In genomic region chr5:38085561-38086392, GRCm38 (mm10) we compare ENCODE assay signal across 8 mouse cellular contexts. TPM values are rescaled to one million over a fixed set of nuclear protein-coding genes. Genes with fewer than 3 reads are reported as not detected.
A peak's percentile ranks its signal among the peaks of the same experiment; 100 is the strongest.
DNase-seq lines count a peak whose midpoint lies in the region; ATAC-seq lines count a peak whose summit lies in the region.

No protein-coding gene starts in this region.

- H3K4me1 ChIP-seq in kidney, embryonic 15.5 days, result peaks cover 9% of the 10 kb centered on the region; the same call in 1 of the 2 replicates
- peaks cover 12% of the 10 kb centered on the region for H3K4me1 ChIP-seq in heart, embryonic 10.5 days

- H3K27ac ChIP-seq in kidney, embryonic 15.5 days, result no peak overlapping the region
- H3K27ac ChIP-seq in heart, embryonic 10.5 days, result 0 out of 2 replicates have a peak overlapping the region, but pooled peaks have one; percentile 16

- no peak overlapping the region for H3K4me3 ChIP-seq in kidney, embryonic 15.5 days (replicated peaks)
- H3K4me3 ChIP-seq in heart, embryonic 10.5 days, result no peak overlapping the region

- H3K36me3 ChIP-seq in kidney, embryonic 15.5 days, result no peaks in the 10 kb centered on the region
- H3K36me3 ChIP-seq in heart, embryonic 10.5 days, result no peaks in the 10 kb centered on the region

- 0 out of 2 replicates have a peak, but pooled peaks cover 4% of the 10 kb centered on the region for H3K27me3 ChIP-seq in kidney, embryonic 15.5 days
- H3K27me3 ChIP-seq in heart, embryonic 10.5 days (ENCODE audit: insufficient read depth, poor library complexity, severe bottlenecking), result no peaks in the 10 kb centered on the region

- DNase-seq in kidney, adult 11 months, result peak; percentile 36
- peak; percentile 60 for DNase-seq in Muller cell, postnatal 12 days (ENCODE audit: inconsistent ontology term)
- DNase-seq in heart, embryonic 10.5 days (ENCODE audit: low spot score), result peak; percentile 79
- peak; percentile 61 to 72 for DNase-seq in kidney, postnatal 4 days
- DNase-seq in lung, postnatal 36 days, result peak; percentile 58
- DNase-seq in thymus, postnatal 0 days (ENCODE audit: low spot score), result peak; percentile 66

- no peaks in the 10 kb centered on the region for H3K9me3 ChIP-seq in kidney, embryonic 15.5 days (replicated peaks)
- no peaks in the 10 kb centered on the region for H3K9me3 ChIP-seq in heart, embryonic 10.5 days

- H3K9ac ChIP-seq in kidney, embryonic 15.5 days, result no peak overlapping the region

- no peak overlapping the region for H3K4me2 ChIP-seq in kidney, embryonic 15.5 days

- no peak; the same call in 1 of the 2 replicates for ATAC-seq in kidney, embryonic 15.5 days (replicated peaks; ENCODE audit: low FRiP score)
- ATAC-seq in common myeloid progenitor, adult 5-6 weeks (replicated peaks; ENCODE audit: low read depth, poor library complexity, severe bottlenecking), result peak; percentile 81

- WGBS in kidney, embryonic 15.5 days, result 27% methylated on average over 10 of the region's 10 CpGs
- WGBS in heart, embryonic 10.5 days, result 6% methylated on average over 10 of the region's 10 CpGs

RNA-seq across cellular contexts. Expression of gene Stx18, which starts 47.2 kb away (rescaled TPM):
- polyA plus RNA-seq in kidney, embryonic 15.5 days (2015; fragmentation: Nextera tagmentation; extraction: Ambion mirVana), result 43.6 and 44.7 TPM in 2 replicates
- total RNA-seq in common myeloid progenitor, adult 5-6 weeks (2017), result 31.1 and 32.8 TPM in 2 replicates
- polyA plus RNA-seq in heart, embryonic 10.5 days (2016; fragmentation: Nextera tagmentation; extraction: Ambion mirVana), result 37.2 and 43.0 TPM in 2 replicates
- polyA plus RNA-seq in thymus, postnatal 0 days (2015; fragmentation: Nextera tagmentation; extraction: Ambion mirVana), result 34.7 and 40.0 TPM in 2 replicates
